8 mouse cellular contexts compared by ENCODE assay signal in genomic region chr6:101198284-101198942, GRCm38 (mm10).
DNase-seq lines count a peak whose midpoint lies in the region; ATAC-seq lines count a peak whose summit lies in the region.

No protein-coding gene starts in this region.

- no peak; the same call in 1 of the 2 replicates for ATAC-seq in heart, embryonic 15.5 days (replicated peaks; ENCODE audit: insufficient number of reproducible peaks, insufficient read depth, low FRiP score, low read depth)
- no peak for ATAC-seq in embryonic facial prominence, embryonic 12.5 days (ENCODE audit: insufficient number of reproducible peaks, insufficient read depth, low FRiP score, low TSS enrichment)
- ATAC-seq in intestine, embryonic 15.5 days: 0 out of 2 replicates have a peak, but pooled peaks have one; percentile 21
- ATAC-seq in liver, embryonic 11.5 days (replicated peaks; ENCODE audit: low FRiP score): no peak
- ATAC-seq in inflammation-experienced regulatory T-cells, adult 6 months: no peak

- 0 out of 2 replicates have a peak, but pooled peaks cover 3% of the 10 kb centered on the region for H3K27me3 ChIP-seq in heart, embryonic 15.5 days
- H3K27me3 ChIP-seq in embryonic facial prominence, embryonic 12.5 days: no peaks in the 10 kb centered on the region
- no peaks in the 10 kb centered on the region for H3K27me3 ChIP-seq in intestine, embryonic 15.5 days (replicated peaks)
- H3K27me3 ChIP-seq in liver, embryonic 11.5 days (replicated peaks; ENCODE audit: control insufficient read depth, insufficient read depth, low read length): no peaks in the 10 kb centered on the region; the same call in 1 of the 2 replicates

- no peak for DNase-seq in heart, adult 18-20 months
- DNase-seq in mesoderm, embryonic 11.5 days (ENCODE audit: low read depth, low spot score): peak; percentile 85
- no peak for DNase-seq in urinary bladder, postnatal 36 days (ENCODE audit: low spot score in 2 of 2)
- no peak for DNase-seq in liver, embryonic 11.5 days (ENCODE audit: low spot score)

- H3K4me3 ChIP-seq in heart, embryonic 15.5 days: 0 out of 2 replicates have a peak overlapping the region, but pooled peaks have one; percentile 5
- peak overlapping the region; percentile 30 for H3K4me3 ChIP-seq in embryonic facial prominence, embryonic 12.5 days
- peak overlapping the region; percentile 16; the same call in 1 of the 2 replicates for H3K4me3 ChIP-seq in intestine, embryonic 15.5 days (replicated peaks)
- no peak overlapping the region for H3K4me3 ChIP-seq in liver, embryonic 11.5 days (ENCODE audit: low read depth, low read length)

- H3K4me2 ChIP-seq in heart, embryonic 15.5 days: peak overlapping the region; percentile 3; the same call in 1 of the 2 replicates
- peak overlapping the region; percentile 57 for H3K4me2 ChIP-seq in embryonic facial prominence, embryonic 12.5 days (replicated peaks)
- peak overlapping the region; percentile 44 for H3K4me2 ChIP-seq in intestine, embryonic 15.5 days (replicated peaks)
- no peak overlapping the region for H3K4me2 ChIP-seq in liver, embryonic 11.5 days

- no peak overlapping the region for H3K9ac ChIP-seq in heart, embryonic 15.5 days
- H3K9ac ChIP-seq in embryonic facial prominence, embryonic 12.5 days: peak overlapping the region; percentile 20
- H3K9ac ChIP-seq in intestine, embryonic 15.5 days: no peak overlapping the region
- H3K9ac ChIP-seq in liver, embryonic 11.5 days (ENCODE audit: low read depth, low read length): no peak overlapping the region

- WGBS in heart, embryonic 15.5 days: 24% methylated on average over 24 of the region's 24 CpGs
- WGBS in embryonic facial prominence, embryonic 12.5 days: 5% methylated on average over 24 of the region's 24 CpGs
- WGBS in intestine, embryonic 15.5 days: 16% methylated on average over 24 of the region's 24 CpGs
- 29% methylated on average over 24 of the region's 24 CpGs for WGBS in liver, embryonic 11.5 days

- no peaks in the 10 kb centered on the region for H3K36me3 ChIP-seq in heart, embryonic 15.5 days
- no peaks in the 10 kb centered on the region for H3K36me3 ChIP-seq in embryonic facial prominence, embryonic 12.5 days
- H3K36me3 ChIP-seq in intestine, embryonic 15.5 days: no peaks in the 10 kb centered on the region
- no peaks in the 10 kb centered on the region for H3K36me3 ChIP-seq in liver, embryonic 11.5 days (ENCODE audit: control insufficient read depth, insufficient read depth, low read length)

- no peak overlapping the region for H3K27ac ChIP-seq in heart, embryonic 15.5 days
- H3K27ac ChIP-seq in embryonic facial prominence, embryonic 12.5 days: no peak overlapping the region; the same call in 1 of the 2 replicates
- no peak overlapping the region for H3K27ac ChIP-seq in intestine, embryonic 15.5 days
- H3K27ac ChIP-seq in liver, embryonic 11.5 days (ENCODE audit: low read depth, low read length): no peak overlapping the region

- H3K4me1 ChIP-seq in heart, embryonic 15.5 days (replicated peaks): peaks cover 20% of the 10 kb centered on the region
- peaks cover 28% of the 10 kb centered on the region for H3K4me1 ChIP-seq in embryonic facial prominence, embryonic 12.5 days
- peaks cover 14% of the 10 kb centered on the region for H3K4me1 ChIP-seq in intestine, embryonic 15.5 days (replicated peaks)
- H3K4me1 ChIP-seq in liver, embryonic 11.5 days (replicated peaks; ENCODE audit: control insufficient read depth, insufficient read depth, low read length): no peaks in the 10 kb centered on the region

- H3K9me3 ChIP-seq in heart, embryonic 15.5 days (replicated peaks): no peaks in the 10 kb centered on the region
- H3K9me3 ChIP-seq in embryonic facial prominence, embryonic 12.5 days: no peaks in the 10 kb centered on the region
- no peaks in the 10 kb centered on the region for H3K9me3 ChIP-seq in intestine, embryonic 15.5 days
- no peaks in the 10 kb centered on the region for H3K9me3 ChIP-seq in liver, embryonic 11.5 days (ENCODE audit: control insufficient read depth, low read length)
